Mouse (Mus musculus) hindbrain, embryonic 15.5 days (tissue): ENCODE measurements around the gene Gm20883. TPM values are rescaled to one million over a fixed set of nuclear protein-coding genes. Genes with fewer than 3 reads are reported as not detected.
"Not testable (repeated sequence)": the region's sequence is repeated elsewhere in the genome, so short reads cannot be mapped to it uniquely, and the experiment has no call there.

Experiments
- ATAC-seq: fragments of 200-750 bp; cut with Nextera tagmentation; 2 replicates; pipeline ENCODE4 v1.8.0; 2017; ENCODE audit warnings: low read depth, moderate number of reproducible peaks, moderate TSS enrichment; ENCODE audit not compliant: low FRiP score
- H3K27ac ChIP-seq: fragments of 300-500 bp; sonication (generic); replicated peaks from 2 replicates; pipeline ENCODE4 v1.5.1; 2015; ENCODE audit warnings: mild to moderate bottlenecking, inconsistent platforms
- H3K27me3 ChIP-seq: fragments of 300-500 bp; sonication (generic); 2 replicates; pipeline ENCODE4 v1.6.1; 2015; ENCODE audit warnings: control low read depth, inconsistent platforms
- H3K36me3 ChIP-seq: fragments of 300-500 bp; sonication (generic); 2 replicates; pipeline ENCODE4 v1.6.1; 2015; ENCODE audit warnings: control low read depth, inconsistent platforms
- H3K4me1 ChIP-seq: fragments of 300-500 bp; sonication (generic); replicated peaks from 2 replicates; pipeline ENCODE4 v1.6.1; 2015; ENCODE audit warnings: control low read depth, inconsistent platforms
- H3K4me2 ChIP-seq: fragments of 300-500 bp; sonication (generic); 2 replicates; pipeline ENCODE4 v1.6.1; 2015; ENCODE audit warnings: moderate library complexity, mild to moderate bottlenecking, inconsistent platforms
- H3K4me3 ChIP-seq: fragments of 300-500 bp; sonication (generic); 2 replicates; pipeline ENCODE4 v1.5.1; 2015; ENCODE audit warnings: mild to moderate bottlenecking, inconsistent platforms
- H3K9ac ChIP-seq: fragments of 300-500 bp; sonication (generic); 2 replicates; pipeline ENCODE4 v1.6.1; 2015; ENCODE audit warnings: inconsistent platforms
- H3K9me3 ChIP-seq: fragments of 300-500 bp; sonication (generic); 2 replicates; pipeline ENCODE4 v1.6.1; 2016; ENCODE audit warnings: control low read depth, inconsistent platforms
- WGBS: fragments of 180-500 bp; shearing (Covaris S2); methylation state at CpG from one replicate; pipeline ENCODE4 v1.1.7; 2015; 5-methylcytosine and 5-hydroxymethylcytosine counted together
- polyA plus RNA-seq: library from polyadenylated mRNA; unstranded; fragments of >200 nt; fragmentation: Nextera tagmentation; extraction: Ambion mirVana; gene quantifications from 2 replicates; pipeline ENCODE4 v1.2.1, GENCODE M21; 2015

The Gm20883 gene
- polyA plus RNA-seq, result not detected in 2 replicates

DNA sequence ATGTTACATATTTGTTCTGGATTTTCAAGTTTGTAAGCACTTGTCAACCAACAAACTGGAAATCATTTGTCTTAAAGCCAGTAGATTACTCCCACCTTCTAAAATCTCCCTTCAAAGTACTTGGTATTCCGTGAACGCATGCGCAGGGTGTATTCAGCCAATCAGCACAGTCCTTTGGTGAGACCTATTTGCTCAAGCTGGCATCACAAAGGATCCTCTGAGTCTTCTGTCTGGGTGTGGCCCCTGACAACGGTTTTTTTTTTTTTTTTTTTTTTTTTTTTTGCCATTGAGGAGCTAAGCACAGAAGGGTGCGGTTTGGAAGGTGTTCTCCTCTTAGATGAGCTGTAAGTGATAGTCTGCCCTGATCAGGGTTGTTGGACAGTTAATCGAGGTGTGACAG, at the start of gene Gm20883:
Gm20883 (plus strand) TSS at position 301 of the 400 bp plus-strand sequence.
- no CpG with 5 or more reads among the region's 6 CpGs for WGBS
- H3K27me3 ChIP-seq, H3K36me3 ChIP-seq, H3K27ac ChIP-seq, H3K4me3 ChIP-seq, H3K4me2 ChIP-seq, H3K9me3 ChIP-seq, ATAC-seq, H3K4me1 ChIP-seq, H3K9ac ChIP-seq: not testable (repeated sequence)
